Mouse (Mus musculus) heart, postnatal 0 days (tissue): ENCODE data around the gene Rasgef1b.

Source experiments
- CTCF ChIP-seq: IDR thresholded peaks from 2 replicates; pipeline ENCODE4 v1.5.1; 2016; ENCODE audit warnings: antibody characterized with exemption, control low read depth, low read depth
- EP300 ChIP-seq: IDR thresholded peaks from 2 replicates; pipeline ENCODE4 v1.6.1; 2016; ENCODE audit warnings: antibody characterized with exemption, low read depth

DNA sequence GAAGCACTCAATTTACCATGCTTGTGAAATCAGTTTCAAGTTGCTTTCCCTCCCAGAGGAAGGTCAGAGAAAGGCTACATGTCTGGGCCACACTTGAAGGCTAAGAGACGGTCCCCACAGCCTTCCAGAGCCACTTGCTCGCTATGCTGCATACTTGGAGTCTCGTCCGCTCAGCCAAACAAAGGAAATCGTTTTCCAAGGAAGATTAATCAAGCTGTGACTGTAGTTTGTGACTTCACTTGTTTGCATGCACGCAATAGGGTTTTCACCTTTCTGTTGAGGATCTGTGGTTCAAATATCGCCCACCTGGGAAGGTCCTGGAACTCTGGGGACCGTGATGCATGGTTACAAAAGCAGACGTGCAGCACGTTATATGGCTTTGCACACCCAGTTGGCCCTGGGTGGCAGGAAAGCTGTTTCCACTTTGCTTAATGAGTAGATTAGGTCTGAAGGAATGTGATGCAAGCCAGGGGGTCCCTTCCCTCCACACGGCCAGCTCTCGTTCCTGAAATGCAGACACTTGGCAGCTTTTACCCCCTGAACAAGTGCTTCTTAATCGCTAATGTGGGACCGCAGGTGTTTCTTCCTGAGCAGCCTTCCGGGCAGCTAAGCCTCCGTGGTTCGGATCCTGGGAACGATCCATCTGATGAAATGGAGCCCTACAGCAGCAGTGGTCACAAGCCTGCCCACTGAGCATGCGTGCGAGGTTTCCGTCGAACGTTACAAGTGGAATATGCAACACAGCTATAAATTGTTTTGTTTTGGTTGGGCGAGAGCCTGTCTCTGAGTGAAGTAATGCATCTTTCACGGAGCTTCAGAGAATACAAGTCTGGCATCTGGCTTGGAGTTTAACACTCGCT, 537.7 kb downstream of the Rasgef1b start:
- TF ChIP-seq CTCF (no peak), EP300 (no peak)
